Mouse (Mus musculus) hematopoietic multipotent progenitor cell, adult 10-12 weeks (in vitro differentiated cells): ENCODE measurements around the gene Nobox. TPM values are rescaled to one million over a fixed set of nuclear protein-coding genes. Genes with fewer than 3 reads are reported as not detected.

Source experiments
- polyA plus RNA-seq: library from polyadenylated mRNA; stranded (reverse); fragments of >175 nt; gene quantifications from 2 replicates; pipeline ENCODE4 v1.2.3, GENCODE M21; 2012; ENCODE audit warnings: low replicate concordance

Gene Nobox
- polyA plus RNA-seq = not detected in 2 replicates

DNA sequence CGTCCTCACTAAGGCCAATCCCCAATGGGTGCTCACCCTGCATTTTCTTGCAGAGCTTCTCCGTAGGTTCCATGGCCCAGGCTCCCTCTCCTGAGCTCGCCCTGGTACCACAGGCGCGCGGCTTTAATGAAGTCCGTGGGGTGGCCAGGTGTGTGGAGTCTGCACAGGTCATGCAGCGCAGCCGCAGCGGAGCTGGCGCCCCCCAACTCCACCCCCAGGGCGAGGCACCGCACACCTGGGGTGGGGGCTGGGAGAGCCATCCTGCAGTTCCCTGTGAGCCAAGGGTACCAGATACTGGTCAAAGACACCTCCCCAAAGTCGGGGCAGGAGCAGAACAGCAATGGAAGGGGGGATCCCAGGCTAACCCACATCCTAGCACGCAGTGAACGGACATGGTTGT, at the start of gene Nobox:
Nobox (minus strand) TSS at position 101 of the 400 bp plus-strand sequence.

DNA sequence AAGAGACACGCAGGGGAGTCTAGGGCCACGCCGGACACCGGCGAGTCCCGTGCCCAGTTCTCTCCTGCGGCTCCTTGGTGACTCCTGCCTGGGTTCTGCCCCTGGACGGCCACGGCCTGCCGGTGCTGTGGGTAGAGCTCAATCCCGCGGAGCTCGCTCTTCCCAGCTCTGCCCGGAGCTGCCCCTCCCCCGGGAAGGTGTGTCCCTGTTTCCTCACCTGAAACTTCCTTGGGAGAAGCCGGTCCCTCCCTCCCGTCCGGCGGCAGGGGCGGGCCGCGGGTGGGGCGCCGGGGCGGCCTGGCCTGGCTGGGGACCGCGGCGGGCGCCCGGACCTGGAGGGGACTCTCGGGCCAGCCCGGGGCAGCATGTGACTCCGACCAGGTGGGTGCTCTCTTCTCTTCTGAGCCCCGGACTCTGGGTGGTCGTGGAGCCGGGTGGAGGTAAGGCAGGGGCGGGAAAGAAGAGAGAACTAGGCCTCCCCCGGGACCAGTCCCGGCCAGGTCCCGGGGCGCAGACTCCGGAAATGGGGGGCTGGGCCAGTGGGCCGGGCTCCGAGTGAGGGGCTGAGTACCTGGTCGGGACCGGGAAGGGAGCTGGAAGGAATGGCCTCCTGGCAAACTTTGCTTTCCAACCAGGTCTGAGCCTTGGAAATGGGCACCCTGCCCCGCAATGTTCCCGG, 43.9 kb downstream of the Nobox start, which contains the start of gene Arhgef5:
Arhgef5 (plus strand) TSS at position 220 of the 679 bp plus-strand sequence.

Other genes starting within 250 kb of the Nobox start
- gene Olfr441, start 203.2 kb downstream of the Nobox start, polyA plus RNA-seq = not detected in 2 replicates
- not detected in 2 replicates for gene Olfr237-ps1, start 163.0 kb downstream of the Nobox start, polyA plus RNA-seq
- gene Olfr437, start 146.3 kb downstream of the Nobox start, polyA plus RNA-seq = not detected in 2 replicates
- gene Olfr13, start 137.4 kb downstream of the Nobox start, polyA plus RNA-seq = not detected in 2 replicates
- gene Olfr435, start 112.4 kb downstream of the Nobox start, polyA plus RNA-seq = not detected in 2 replicates
- not detected in 2 replicates for gene Olfr434, start 96.5 kb downstream of the Nobox start, polyA plus RNA-seq
- not detected in 2 replicates for gene Olfr47, start 78.0 kb downstream of the Nobox start, polyA plus RNA-seq
- 0.17 and 0.29 TPM in 2 replicates for gene Arhgef5, start 44.0 kb downstream of the Nobox start, polyA plus RNA-seq